Mouse (Mus musculus) heart, adult 2 months (tissue): ENCODE measurements at regions not wholly inside any gene's neighbourhood (a gene's known extent, or its start where the extent isn't known, plus 50 kb on each side); places are given as distances from the start of the nearest gene placed in this dataset.

Experiments
- DNase-seq, 2 experiments: peaks; one replicate each; pipeline ENCODE4 v3.0.0; 2021
- H3K27ac ChIP-seq: fragments of 200-600 bp; 2 replicates; pipeline ENCODE4 v1.8.1; 2022
- H3K27me3 ChIP-seq: fragments of 200-500 bp; 2 replicates; pipeline ENCODE4 v1.6.1; 2012; ENCODE audit warnings: mild to moderate bottlenecking, low read length, inconsistent platforms, mixed read lengths; ENCODE audit not compliant: control insufficient read depth, insufficient read depth
- H3K36me3 ChIP-seq: fragments of 200-500 bp; 2 replicates; pipeline ENCODE4 v1.6.1; 2012; ENCODE audit warnings: low read length, inconsistent platforms; ENCODE audit not compliant: control insufficient read depth, insufficient read depth
- H3K4me1 ChIP-seq: fragments of 200-500 bp; 2 replicates; pipeline ENCODE4 v1.6.1; 2011; ENCODE audit warnings: low read length; ENCODE audit not compliant: control insufficient read depth, insufficient read depth
- H3K4me3 ChIP-seq: fragments of 200-600 bp; 2 replicates; pipeline ENCODE4 v1.8.1; 2022
- H3K79me2 ChIP-seq: fragments of 200-500 bp; replicated peaks from 2 replicates; pipeline ENCODE4 v1.6.1; 2012; ENCODE audit warnings: mild to moderate bottlenecking, inconsistent platforms, low read length, moderate library complexity, mixed read lengths; ENCODE audit not compliant: control insufficient read depth, insufficient read depth
- H3K9ac ChIP-seq: fragments of 200-500 bp; 2 replicates; pipeline ENCODE4 v1.6.1; 2012; ENCODE audit warnings: low read depth, mild to moderate bottlenecking, control low read depth, inconsistent platforms, low read length, mixed read lengths
- CTCF ChIP-seq: fragments of 200-600 bp; IDR thresholded peaks from 2 replicates; pipeline ENCODE4 v1.8.1; 2022; ENCODE audit warnings: antibody characterized with exemption, mild to moderate bottlenecking, moderate library complexity
- EP300 ChIP-seq: fragments of 200-500 bp; IDR thresholded peaks from 2 replicates; pipeline ENCODE4 v1.6.1; 2011; ENCODE audit warnings: low read depth, low read length, control low read depth; ENCODE audit not compliant: insufficient read depth
- POLR2A ChIP-seq: fragments of 200-500 bp; IDR thresholded peaks from 2 replicates; pipeline ENCODE4 v1.6.1; 2011; ENCODE audit warnings: mild to moderate bottlenecking, low read depth, low read length, control low read depth; ENCODE audit not compliant: insufficient read depth
- WGBS: fragments of 180-500 bp; shearing (Covaris S2); methylation state at CpG from one replicate; pipeline ENCODE4 v1.1.7; 2018; 5-methylcytosine and 5-hydroxymethylcytosine counted together
- intact Hi-C: fragments of 180-260 bp; cut with DNase I; formaldehyde crosslinking; loops from one replicate; pipeline ENCODE4 v1.15.1; 2025

- no peak for DNase-seq
- intact Hi-C loops, result no loop called here
- 65% methylated on average over 1 of the region's 1 CpGs for WGBS
- H3K79me2 ChIP-seq, result no peaks in the 10 kb centered on the region
- no peaks in the 10 kb centered on the region for H3K27me3 ChIP-seq
- H3K27ac ChIP-seq, result no peak overlapping the region
- H3K36me3 ChIP-seq, result no peaks in the 10 kb centered on the region
- H3K4me3 ChIP-seq, result no peak overlapping the region
- H3K9ac ChIP-seq, result no peak overlapping the region
- no peak for TF ChIP-seq POLR2A
- no peak for TF ChIP-seq CTCF
- TF ChIP-seq EP300, result no peak
- H3K4me1 ChIP-seq, result no peaks in the 10 kb centered on the region
Measured at GRCm38 (mm10) chr4:72250531-72250930, 49.8 kb upstream of the Tle1 start.
